Mouse (Mus musculus) small intestine, adult 2 months (tissue): ENCODE data around the gene Mrap.

Source experiments
- CTCF ChIP-seq: fragments of 200-500 bp; IDR thresholded peaks from 2 replicates; pipeline ENCODE4 v1.5.1; 2012; ENCODE audit warnings: low read depth, mild to moderate bottlenecking, control low read depth, inconsistent platforms, low read length, moderate library complexity, mixed read lengths; ENCODE audit not compliant: insufficient replicate concordance, insufficient read length; ENCODE audit errors: extremely low read depth
- POLR2A ChIP-seq: fragments of 200-500 bp; IDR thresholded peaks from 2 replicates; pipeline ENCODE4 v1.6.1; 2012; ENCODE audit warnings: low read depth, mild to moderate bottlenecking, control low read depth, inconsistent platforms, low read length, moderate library complexity

- TF ChIP-seq CTCF = no peak
- TF ChIP-seq POLR2A = no peak
Observed at GRCm38 (mm10) chr16:90724051-90724450, 14.0 kb upstream of the Mrap start.
